Mouse (Mus musculus): ENCODE data around the gene Slc20a1.

DNA sequence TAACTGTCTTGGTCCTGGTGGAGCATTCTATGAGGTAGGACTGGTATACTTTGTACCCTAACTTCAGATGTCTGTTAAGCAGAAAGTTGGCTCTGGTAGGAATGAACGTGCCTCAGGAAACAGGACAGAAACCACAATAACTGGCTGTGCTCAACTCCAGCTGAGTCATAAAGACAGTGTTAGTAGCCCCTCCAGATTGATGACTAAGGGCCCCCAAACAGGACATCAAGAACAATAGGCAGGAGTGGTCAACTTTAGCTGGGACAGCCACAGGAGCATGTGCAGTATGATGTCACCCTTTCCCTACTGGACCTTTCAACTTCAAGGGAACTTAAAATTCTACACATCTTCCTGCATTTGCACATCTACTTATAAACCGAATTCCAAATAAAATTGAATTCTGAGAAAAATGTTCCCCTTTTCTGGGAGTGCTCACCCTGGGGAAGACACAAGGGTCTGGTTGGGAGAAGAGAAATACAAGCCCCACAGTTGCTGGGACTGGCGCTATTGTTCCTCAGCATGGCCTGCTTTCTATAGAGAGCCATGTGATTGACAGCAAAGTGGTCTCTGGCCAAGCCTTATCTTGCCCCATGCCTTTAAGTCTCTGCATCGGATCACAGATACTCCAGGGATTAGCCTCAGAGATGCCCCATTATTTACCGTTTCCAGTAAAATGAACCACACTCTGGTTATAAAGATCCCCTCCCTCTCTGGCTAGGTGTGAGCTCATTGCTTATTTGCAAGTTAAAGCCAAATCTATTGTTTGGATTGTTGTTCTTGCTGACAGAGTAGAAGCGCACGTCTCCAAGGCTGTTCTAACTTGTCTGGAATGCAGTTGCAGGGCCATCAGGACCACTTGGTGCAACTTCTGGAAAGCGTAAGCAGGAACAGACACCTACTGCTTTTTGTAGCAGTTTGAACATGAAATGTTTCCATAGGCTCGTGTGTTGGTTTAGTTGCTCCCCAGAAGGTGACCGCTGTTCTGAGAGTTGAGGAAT, 31.8 kb upstream of the Slc20a1 start:
- TF ChIP-seq CTCF (IDR thresholded peaks at IDR 0.05) (no peak), EP300 (IDR thresholded peaks at IDR 0.05; ENCODE audit: insufficient read depth, low read depth, low read length) (no peak)
